Mouse (Mus musculus) cerebral cortex, adult 2 months (tissue): ENCODE results near the gene Snx13.

Source experiments
- WGBS: fragments of 180-500 bp; shearing (Covaris S2); methylation state at CpG from one replicate; pipeline ENCODE4 v1.1.7; 2018; 5-methylcytosine and 5-hydroxymethylcytosine counted together

Snx13 gene

GRCm38 (mm10) chr12:35047320-35048225 is 587 bp downstream of the Snx13 start:
- under 1% methylated on average over 65 of the region's 65 CpGs for WGBS

GRCm38 (mm10) chr12:35048891-35049290 is 1.9 kb downstream of the Snx13 start:
- WGBS = 68% methylated on average over 3 of the region's 3 CpGs

GRCm38 (mm10) chr12:35050501-35050900 is 3.5 kb downstream of the Snx13 start:
- WGBS = 60% methylated on average over 3 of the region's 3 CpGs

GRCm38 (mm10) chr12:35050964-35051758 is 4.2 kb downstream of the Snx13 start:
- WGBS = 70% methylated on average over 7 of the region's 7 CpGs

GRCm38 (mm10) chr12:35054420-35054819 is 7.4 kb downstream of the Snx13 start:
- 68% methylated on average over 6 of the region's 6 CpGs for WGBS

GRCm38 (mm10) chr12:35055114-35056095 is 8.4 kb downstream of the Snx13 start:
- 49% methylated on average over 7 of the region's 7 CpGs for WGBS

- WGBS = 39% methylated on average over 3 of the region's 3 CpGs
Observed at GRCm38 (mm10) chr12:35063697-35064468, 16.9 kb downstream of the Snx13 start.

- 85% methylated on average over 3 of the region's 3 CpGs for WGBS
Observed at GRCm38 (mm10) chr12:35075993-35076392, 29.0 kb downstream of the Snx13 start.

GRCm38 (mm10) chr12:35123549-35123948 is 76.6 kb downstream of the Snx13 start:
- WGBS = 47% methylated on average over 3 of the region's 3 CpGs

GRCm38 (mm10) chr12:35153186-35153585 is 106.2 kb downstream of the Snx13 start:
- 77% methylated on average over 4 of the region's 4 CpGs for WGBS

GRCm38 (mm10) chr12:35154149-35154548 is 107.2 kb downstream of the Snx13 start:
- 91% methylated on average over 3 of the region's 3 CpGs for WGBS

- 75% methylated on average over 4 of the region's 4 CpGs for WGBS
Observed at GRCm38 (mm10) chr12:35157237-35157636, 110.3 kb downstream of the Snx13 start.

- 73% methylated on average over 4 of the region's 4 CpGs for WGBS
Observed at GRCm38 (mm10) chr12:35161690-35162089, 114.7 kb downstream of the Snx13 start.

GRCm38 (mm10) chr12:35170275-35170674 is 123.3 kb downstream of the Snx13 start:
- 67% methylated on average over 4 of the region's 4 CpGs for WGBS

- WGBS = 76% methylated on average over 8 of the region's 8 CpGs
Observed at GRCm38 (mm10) chr12:35175938-35176337, 129.0 kb downstream of the Snx13 start.

GRCm38 (mm10) chr12:35176628-35177027 is 129.6 kb downstream of the Snx13 start:
- 64% methylated on average over 3 of the region's 3 CpGs for WGBS

- WGBS = 4% methylated on average over 3 of the region's 3 CpGs
Observed at GRCm38 (mm10) chr12:35182675-35183074, 135.7 kb downstream of the Snx13 start.

- 76% methylated on average over 5 of the region's 5 CpGs for WGBS
Observed at GRCm38 (mm10) chr12:35184261-35184660, 137.3 kb downstream of the Snx13 start.

- WGBS = 46% methylated on average over 17 of the region's 17 CpGs
Observed at GRCm38 (mm10) chr12:35191698-35192425, 144.9 kb downstream of the Snx13 start.

- WGBS = 13% methylated on average over 2 of the region's 2 CpGs
Observed at GRCm38 (mm10) chr12:35192426-35192769, 145.4 kb downstream of the Snx13 start.
